Mouse (Mus musculus) hindbrain, embryonic 16.5 days (tissue): Measurements from ENCODE around the gene Abcc8. TPM values are rescaled to one million over a fixed set of nuclear protein-coding genes. Genes with fewer than 3 reads are reported as not detected.

Experiments used
- ATAC-seq: fragments of 200-750 bp; cut with Nextera tagmentation; 2 replicates; pipeline ENCODE4 v1.8.0; 2017; ENCODE audit warnings: moderate TSS enrichment, moderate library complexity
- H3K27ac ChIP-seq: fragments of 300-500 bp; sonication (generic); 2 replicates; pipeline ENCODE4 v1.5.1; 2014; ENCODE audit warnings: low read depth, mild to moderate bottlenecking, control low read depth, low read length, moderate library complexity
- H3K27me3 ChIP-seq: fragments of 300-500 bp; sonication (generic); replicated peaks from 2 replicates; pipeline ENCODE4 v1.6.1; 2014; ENCODE audit warnings: low read length; ENCODE audit not compliant: control insufficient read depth, insufficient read depth
- H3K36me3 ChIP-seq: fragments of 300-500 bp; sonication (generic); 2 replicates; pipeline ENCODE4 v1.6.1; 2014; ENCODE audit warnings: mild to moderate bottlenecking, low read length, moderate library complexity, mixed read lengths; ENCODE audit not compliant: control insufficient read depth, insufficient read depth
- H3K4me1 ChIP-seq: fragments of 300-500 bp; sonication (generic); 2 replicates; pipeline ENCODE4 v1.6.1; 2014; ENCODE audit warnings: low read depth, low read length; ENCODE audit not compliant: control insufficient read depth, insufficient read depth
- H3K4me2 ChIP-seq: fragments of 300-500 bp; sonication (generic); 2 replicates; pipeline ENCODE4 v1.6.1; 2014; ENCODE audit warnings: mild to moderate bottlenecking, low read length, control low read depth, moderate library complexity
- H3K4me3 ChIP-seq: fragments of 300-500 bp; sonication (generic); 2 replicates; pipeline ENCODE4 v1.5.1; 2014; ENCODE audit warnings: mild to moderate bottlenecking, low read length, control low read depth, moderate library complexity
- H3K9ac ChIP-seq: fragments of 300-500 bp; sonication (generic); 2 replicates; pipeline ENCODE4 v1.6.1; 2014; ENCODE audit warnings: low read depth, mild to moderate bottlenecking, control low read depth, low read length, moderate library complexity
- H3K9me3 ChIP-seq: fragments of 300-500 bp; sonication (generic); 2 replicates; pipeline ENCODE4 v1.6.1; 2014; ENCODE audit warnings: mild to moderate bottlenecking, low read length, moderate library complexity; ENCODE audit not compliant: control insufficient read depth
- WGBS: fragments of 180-500 bp; shearing (Covaris S2); extraction: QIAGEN DNeasy Blood & Tissue Kit; methylation state at CpG from one replicate; pipeline ENCODE4 v1.1.7; 2014; 5-methylcytosine and 5-hydroxymethylcytosine counted together
- polyA plus RNA-seq: library from polyadenylated mRNA; unstranded; fragments of >200 nt; fragmentation: Nextera tagmentation; extraction: Ambion mirVana; gene quantifications from 2 replicates; pipeline ENCODE4 v1.2.1, GENCODE M21; 2015

Abcc8 gene
- polyA plus RNA-seq, 1 experiment from 2014 or later, result 12.0 TPM

GRCm38 (mm10) chr7:46162731-46163130 is 17.1 kb downstream of the Abcc8 start:
- no peak overlapping the region for H3K4me2 ChIP-seq
- 0 out of 2 replicates have a peak overlapping the region, but pooled peaks have one; percentile 15 for H3K9ac ChIP-seq
- H3K9me3 ChIP-seq, result no peaks in the 10 kb centered on the region
- no peaks in the 10 kb centered on the region for H3K36me3 ChIP-seq
- H3K27ac ChIP-seq, result peak overlapping the region; percentile 52; the same call in 1 of the 2 replicates
- no peaks in the 10 kb centered on the region for H3K27me3 ChIP-seq
- WGBS, result 71% methylated on average over 5 of the region's 5 CpGs
- ATAC-seq, result no peak
- H3K4me3 ChIP-seq, result no peak overlapping the region
- H3K4me1 ChIP-seq, result 0 out of 2 replicates have a peak, but pooled peaks cover 6% of the 10 kb centered on the region

- Histone ChIP-seq H3K9me3 (no peaks in the 10 kb centered on the region), H3K4me3 (no peak overlapping the region), H3K9ac (0 out of 2 replicates have a peak overlapping the region, but pooled peaks have one; percentile 15), H3K4me2 (no peak overlapping the region), H3K36me3 (no peaks in the 10 kb centered on the region), H3K27ac (peak overlapping the region; percentile 52; the same call in 1 of the 2 replicates), H3K4me1 (0 out of 2 replicates have a peak, but pooled peaks cover 6% of the 10 kb centered on the region), H3K27me3 (no peaks in the 10 kb centered on the region)
- 51% methylated on average over 11 of the region's 11 CpGs for WGBS
- peak; percentile 63 for ATAC-seq
Measured at GRCm38 (mm10) chr7:46162132-46162727, 17.6 kb downstream of the Abcc8 start.

- ATAC-seq, result no peak
- Histone ChIP-seq H3K9ac (no peak overlapping the region), H3K27ac (no peak overlapping the region), H3K4me1 (0 out of 2 replicates have a peak, but pooled peaks cover 6% of the 10 kb centered on the region), H3K27me3 (no peaks in the 10 kb centered on the region), H3K36me3 (no peaks in the 10 kb centered on the region), H3K4me2 (no peak overlapping the region), H3K4me3 (no peak overlapping the region), H3K9me3 (no peaks in the 10 kb centered on the region)
- 23% methylated on average over 3 of the region's 3 CpGs for WGBS
Measured at GRCm38 (mm10) chr7:46161615-46162014, 18.2 kb downstream of the Abcc8 start.

- no peak overlapping the region for H3K9ac ChIP-seq
- H3K4me3 ChIP-seq, result no peak overlapping the region
- H3K27me3 ChIP-seq, result no peaks in the 10 kb centered on the region
- 68% methylated on average over 7 of the region's 7 CpGs for WGBS
- H3K4me1 ChIP-seq, result peaks cover 6% of the 10 kb centered on the region
- ATAC-seq, result no peak
- H3K27ac ChIP-seq, result no peak overlapping the region
- H3K4me2 ChIP-seq, result no peak overlapping the region
- H3K36me3 ChIP-seq, result no peaks in the 10 kb centered on the region
- no peaks in the 10 kb centered on the region for H3K9me3 ChIP-seq
Measured at GRCm38 (mm10) chr7:46157746-46158145, 22.1 kb downstream of the Abcc8 start.

GRCm38 (mm10) chr7:46154498-46155488 is 25.0 kb downstream of the Abcc8 start:
- ATAC-seq, result no peak
- no peaks in the 10 kb centered on the region for H3K36me3 ChIP-seq
- H3K4me1 ChIP-seq, result no peaks in the 10 kb centered on the region; the same call in none of the 2 replicates
- peak overlapping the region; percentile 29; the same call in 1 of the 2 replicates for H3K27ac ChIP-seq
- no peak overlapping the region for H3K4me3 ChIP-seq
- no peaks in the 10 kb centered on the region for H3K27me3 ChIP-seq
- no peak overlapping the region for H3K9ac ChIP-seq
- 37% methylated on average over 18 of the region's 18 CpGs for WGBS
- H3K4me2 ChIP-seq, result no peak overlapping the region
- no peaks in the 10 kb centered on the region for H3K9me3 ChIP-seq

GRCm38 (mm10) chr7:46152819-46153351 is 26.9 kb downstream of the Abcc8 start:
- no peak overlapping the region for H3K9ac ChIP-seq
- H3K27me3 ChIP-seq, result no peaks in the 10 kb centered on the region
- WGBS, result 55% methylated on average over 9 of the region's 9 CpGs
- no peak for ATAC-seq
- no peak overlapping the region for H3K4me3 ChIP-seq
- H3K36me3 ChIP-seq, result no peaks in the 10 kb centered on the region
- H3K4me1 ChIP-seq, result no peaks in the 10 kb centered on the region; the same call in none of the 2 replicates
- H3K27ac ChIP-seq, result no peak overlapping the region
- no peak overlapping the region for H3K4me2 ChIP-seq
- H3K9me3 ChIP-seq, result no peaks in the 10 kb centered on the region

- Histone ChIP-seq H3K9me3 (no peaks in the 10 kb centered on the region), H3K36me3 (no peaks in the 10 kb centered on the region), H3K9ac (no peak overlapping the region), H3K4me3 (no peak overlapping the region), H3K27ac (no peak overlapping the region), H3K4me1 (peaks cover 6% of the 10 kb centered on the region; the same call in 1 of the 2 replicates), H3K4me2 (no peak overlapping the region), H3K27me3 (no peaks in the 10 kb centered on the region)
- no peak for ATAC-seq
- 95% methylated on average over 7 of the region's 7 CpGs for WGBS
Measured at GRCm38 (mm10) chr7:46147417-46147816, 32.4 kb downstream of the Abcc8 start.

GRCm38 (mm10) chr7:46146675-46147308 is 33.0 kb downstream of the Abcc8 start:
- H3K4me3 ChIP-seq, result no peak overlapping the region
- H3K27me3 ChIP-seq, result no peaks in the 10 kb centered on the region
- no peak for ATAC-seq
- peaks cover 6% of the 10 kb centered on the region; the same call in 1 of the 2 replicates for H3K4me1 ChIP-seq
- H3K9ac ChIP-seq, result no peak overlapping the region
- H3K27ac ChIP-seq, result no peak overlapping the region
- no peaks in the 10 kb centered on the region for H3K9me3 ChIP-seq
- H3K36me3 ChIP-seq, result no peaks in the 10 kb centered on the region
- no peak overlapping the region for H3K4me2 ChIP-seq
- WGBS, result 56% methylated on average over 7 of the region's 7 CpGs
